Mouse (Mus musculus) inflammation-experienced regulatory T-cells, adult 6 months (primary cell): Measurements from ENCODE around the gene Slc38a6. TPM values are rescaled to one million over a fixed set of nuclear protein-coding genes. Genes with fewer than 3 reads are reported as not detected.

Experiments used
- ATAC-seq: one replicate; pipeline ENCODE4 v1.8.0; 2017
- polyA plus RNA-seq, 3 experiments: library from polyadenylated mRNA; unstranded; fragments of 100-300 nt; shearing (Covaris generic); gene quantifications; one replicate each; pipeline ENCODE4 v1.2.1; 2017

Gene Slc38a6
- polyA plus RNA-seq, 3 experiments from 2014 or later = 3.0 to 6.4 (median 6.3) TPM

DNA sequence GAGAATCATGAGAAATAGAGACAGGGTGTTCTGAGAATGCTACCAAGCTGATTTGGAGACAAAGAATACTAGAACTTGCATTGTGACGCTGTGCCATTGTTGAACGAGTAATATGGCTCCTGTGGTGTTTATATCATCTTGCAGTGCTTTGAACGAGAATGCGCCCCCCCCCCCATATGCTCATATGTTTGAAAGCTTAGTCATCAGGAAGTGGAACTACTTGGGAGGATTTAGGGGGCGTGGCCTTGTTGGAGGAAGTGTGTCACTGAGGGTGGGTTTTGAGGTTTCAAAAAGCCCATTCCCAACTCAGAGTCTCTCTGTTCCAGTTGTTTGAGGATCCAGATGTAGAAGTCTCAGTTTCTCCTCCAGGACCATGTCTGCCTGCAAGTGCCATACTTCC, 108.0 kb downstream of the Slc38a6 start:
- no peak for ATAC-seq

- ATAC-seq = no peak
Observed at GRCm38 (mm10) chr12:73399426-73399825, 112.8 kb downstream of the Slc38a6 start.

GRCm38 (mm10) chr12:73400481-73401025, 114.0 kb downstream of the Slc38a6 start:
- no peak for ATAC-seq

DNA sequence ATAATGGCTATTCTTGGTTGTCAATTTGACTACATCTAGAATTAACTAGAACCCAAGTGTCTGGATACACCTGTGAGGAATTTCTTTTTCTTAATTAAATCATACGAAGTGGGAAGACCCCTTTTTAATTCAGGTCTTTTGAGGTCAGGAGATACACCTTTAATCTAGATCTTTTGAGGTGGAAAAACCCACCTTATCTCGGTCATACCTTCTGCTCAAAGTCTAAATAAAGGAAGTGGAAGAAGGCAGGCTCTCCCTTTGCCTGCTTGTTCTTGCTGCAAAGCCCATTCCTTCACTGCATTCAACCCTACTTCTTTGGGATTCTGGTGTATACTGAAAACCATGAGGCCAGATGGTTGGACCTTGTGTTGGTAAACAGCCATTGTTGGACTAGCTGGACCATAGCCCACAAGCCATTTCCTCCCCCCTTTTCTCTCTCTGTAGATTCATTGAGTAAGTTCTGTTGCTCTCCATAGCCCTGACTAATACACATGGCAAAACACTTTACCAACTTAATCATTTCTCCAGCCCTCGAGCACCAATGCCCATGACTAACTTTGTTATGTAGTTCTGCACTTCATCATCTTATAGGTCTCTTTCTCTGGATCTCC, 115.0 kb downstream of the Slc38a6 start:
- ATAC-seq = no peak

DNA sequence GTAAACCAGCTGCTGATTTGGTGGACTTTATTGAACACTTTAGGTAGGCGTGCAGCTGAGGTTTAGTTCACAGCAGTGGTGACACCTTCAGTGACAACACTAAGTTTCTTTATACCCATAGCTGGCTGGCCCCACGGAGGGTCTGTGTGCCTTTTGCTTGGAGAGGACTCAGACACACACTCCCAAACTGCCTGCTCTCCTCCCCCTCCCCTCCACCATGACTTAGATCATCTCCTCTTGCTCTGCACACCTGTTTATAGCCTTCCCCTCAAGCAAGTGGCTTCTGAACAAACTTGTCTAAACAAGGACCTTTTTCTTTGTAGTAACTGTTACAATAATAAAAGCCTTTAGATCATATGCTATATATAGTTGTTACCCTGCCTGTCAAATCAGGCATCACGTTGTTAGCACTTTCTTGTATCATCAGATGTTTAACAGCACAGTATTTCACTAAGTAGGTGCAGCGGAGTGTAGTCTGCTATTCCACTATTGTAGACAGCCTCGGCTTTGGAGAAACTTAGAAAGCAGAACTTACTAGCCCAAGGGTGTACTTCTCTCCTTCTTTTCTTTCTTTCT, 115.6 kb downstream of the Slc38a6 start:
- no peak for ATAC-seq

DNA sequence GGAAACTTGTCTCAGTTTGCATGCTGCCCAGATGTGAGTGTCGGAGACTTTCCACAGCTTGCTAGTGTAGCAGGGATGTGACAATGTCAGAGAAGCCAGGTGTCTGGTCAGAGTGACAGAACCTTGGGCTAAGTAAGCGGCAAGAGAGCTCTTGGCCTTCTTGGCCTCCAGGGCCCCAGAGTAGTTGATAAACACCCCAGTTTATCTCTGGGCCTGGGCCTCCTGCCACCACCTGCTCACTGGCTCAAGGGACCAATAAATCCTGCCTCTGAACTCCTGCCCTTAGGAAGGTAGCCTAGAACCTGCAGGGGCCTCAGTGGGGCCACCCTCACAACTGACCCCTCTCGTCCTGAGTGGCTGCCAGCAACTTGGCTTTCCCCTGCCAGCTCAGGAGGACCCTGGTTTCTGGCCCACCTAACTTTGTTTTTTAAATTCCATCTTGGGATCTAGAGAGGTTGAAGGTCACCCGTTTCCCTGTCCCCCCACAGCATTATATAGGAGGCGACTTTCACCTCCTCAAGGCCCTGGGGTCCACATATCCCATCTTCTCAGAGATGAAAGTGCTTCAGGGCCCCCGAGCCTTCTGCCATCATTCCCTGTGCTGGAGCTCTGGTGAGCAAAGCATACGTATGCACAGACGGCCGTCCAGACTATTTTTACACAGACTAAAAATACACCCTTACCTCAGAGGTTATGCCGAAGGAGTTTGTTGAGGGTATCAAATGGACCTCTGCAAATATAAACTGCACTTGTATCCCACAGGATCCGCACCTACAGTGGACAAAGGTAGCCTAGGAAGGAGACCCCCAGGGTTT, 116.5 kb downstream of the Slc38a6 start:
- ATAC-seq = no peak

Other genes with a start within 250 kb of the Slc38a6 start
- gene Six1, start 232.9 kb upstream of the Slc38a6 start, polyA plus RNA-seq = not detected
- gene Six4, start 173.3 kb upstream of the Slc38a6 start, polyA plus RNA-seq = under 1 TPM; 0.08 to 0.26 (median 0.11) TPM
- 10 to 100 TPM; 21.8 to 40.7 (median 36.1) TPM for gene Mnat1, start 163.1 kb upstream of the Slc38a6 start, polyA plus RNA-seq
- gene Trmt5, start 69 bp upstream of the Slc38a6 start, polyA plus RNA-seq = 10 to 100 TPM; 15.0 to 18.6 (median 15.2) TPM